In the genomic region with DNA sequence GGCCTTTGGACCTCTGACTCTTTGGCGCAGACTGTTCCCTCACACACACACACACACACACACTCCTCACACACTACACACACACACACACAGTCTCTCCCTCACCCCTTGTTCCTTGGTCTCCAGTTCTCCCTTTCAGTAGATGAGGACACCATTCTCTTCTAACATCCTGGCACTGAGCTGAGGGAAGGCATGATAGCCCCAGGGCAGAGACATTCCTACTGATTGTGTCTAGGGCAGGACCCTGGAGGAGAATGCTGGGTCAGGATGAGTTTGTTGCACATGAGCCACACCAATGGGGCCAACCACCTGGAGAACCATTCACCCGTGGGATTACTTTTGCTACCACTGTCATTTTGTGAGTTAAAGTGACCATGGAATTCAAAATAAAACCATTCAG, we compare ENCODE assay signal across 23 mouse cellular contexts. TPM values are rescaled to one million over a fixed set of nuclear protein-coding genes. Genes with fewer than 3 reads are reported as not detected.
DNase-seq lines count a peak whose midpoint lies in the region; ATAC-seq lines count a peak whose summit lies in the region.
"Had no signal": no experiment of that assay in that cellular context is flagged by ENCODE, and none has a peak within 500 bp of the region (broad histone marks: within the 10 kb centered on the region; RNA-seq: fewer than 3 reads in every experiment).

No protein-coding gene starts in this region.

- no peak overlapping the region for H3K9ac ChIP-seq in forebrain, embryonic 15.5 days (replicated peaks)
- H3K9ac ChIP-seq: embryonic facial prominence, embryonic 13.5 days; embryonic facial prominence, embryonic 15.5 days; forebrain, embryonic 13.5 days had no signal

- no peak overlapping the region for H3K4me2 ChIP-seq in forebrain, embryonic 15.5 days (replicated peaks)
- H3K4me2 ChIP-seq: embryonic facial prominence, embryonic 13.5 days; embryonic facial prominence, embryonic 15.5 days; forebrain, embryonic 13.5 days had no signal

- DNase-seq in Muller cell, postnatal 12 days (ENCODE audit: inconsistent ontology term) = peak; percentile 72
- DNase-seq in ZHBTc4 (ENCODE audit: low read depth, low spot score) = peak; percentile 24
- no peak for DNase-seq in lung, adult 18-20 months
- DNase-seq: adrenal gland, adult 2 months; adrenal gland, postnatal 10 days; adrenal gland, postnatal 25 days; B cell, adult 2 months; cerebellum, adult 11 months; cerebellum, adult 18-20 months; cerebellum, adult 8-10 months; cerebellum, adult 9-11 months; cerebellum, postnatal 14 days; cerebellum, postnatal 36 days; embryo, embryonic 11 days had no signal

- no peak overlapping the region for H3K4me3 ChIP-seq in forebrain, embryonic 15.5 days
- H3K4me3 ChIP-seq: embryonic facial prominence, embryonic 13.5 days; embryonic facial prominence, embryonic 15.5 days; forebrain, embryonic 13.5 days had no signal

- H3K9me3 ChIP-seq in forebrain, embryonic 15.5 days = no peaks in the 10 kb centered on the region
- H3K9me3 ChIP-seq: embryonic facial prominence, embryonic 13.5 days; embryonic facial prominence, embryonic 15.5 days; forebrain, embryonic 13.5 days; G1E had no signal

- ATAC-seq in megakaryocyte progenitor cell, adult 5-6 weeks (replicated peaks; ENCODE audit: poor library complexity) = no peak
- ATAC-seq in forebrain, embryonic 15.5 days (replicated peaks) = no peak
- ATAC-seq: CD4-positive, CD25-positive, alpha-beta regulatory T cell, adult 4 months; forebrain, embryonic 13.5 days; forebrain, embryonic 16.5 days; Patski had no signal

- no peak overlapping the region for H3K27ac ChIP-seq in forebrain, embryonic 15.5 days (replicated peaks)
- H3K27ac ChIP-seq: embryonic facial prominence, embryonic 13.5 days; embryonic facial prominence, embryonic 15.5 days; forebrain, embryonic 13.5 days had no signal

- H3K4me1 ChIP-seq in forebrain, embryonic 15.5 days = peaks cover 12% of the 10 kb centered on the region

- WGBS in forebrain, embryonic 15.5 days = 91% methylated on average over 2 of the region's 2 CpGs

- no peaks in the 10 kb centered on the region for H3K36me3 ChIP-seq in forebrain, embryonic 15.5 days
- H3K36me3 ChIP-seq: embryonic facial prominence, embryonic 13.5 days; embryonic facial prominence, embryonic 15.5 days; G1E had no signal

- H3K27me3 ChIP-seq in forebrain, embryonic 15.5 days = no peaks in the 10 kb centered on the region
- H3K27me3 ChIP-seq: embryonic facial prominence, embryonic 13.5 days; embryonic facial prominence, embryonic 15.5 days; forebrain, embryonic 13.5 days; Patski had no signal

RNA-seq across cellular contexts. Expression of gene Ctnnb1, which starts 41.4 kb away (rescaled TPM):
- total RNA-seq in megakaryocyte progenitor cell, adult 5-6 weeks (2015) = 308 and 319 TPM in 2 replicates
- 339 and 406 TPM in 2 replicates for total RNA-seq in megakaryocyte progenitor cell, adult 5-6 weeks (2017)
- 615 and 648 TPM in 2 replicates for polyA plus RNA-seq in forebrain, embryonic 15.5 days (2015; fragmentation: Nextera tagmentation; extraction: Ambion mirVana)

Comparison
In these comparisons a context has a peak if more than half of its experiments do, and no peak if none do; other contexts are left out.
1. DNase-seq: peak in Muller cell, postnatal 12 days (single experiment) and ZHBTc4 (single experiment); none in lung, adult 18-20 months (0 of 2).